Mouse (Mus musculus): ENCODE measurements around the gene Kcnn3. TPM values are rescaled to one million over a fixed set of nuclear protein-coding genes. Genes with fewer than 3 reads are reported as not detected.

Kcnn3 gene
- polyA plus RNA-seq, 1 experiment from 2014 or later = 0.74 TPM

GRCm38 (mm10) chr3:89554587-89554986 lies 34.6 kb downstream of the Kcnn3 start:
- H3K36me3 ChIP-seq = no peaks in the 10 kb centered on the region

DNA sequence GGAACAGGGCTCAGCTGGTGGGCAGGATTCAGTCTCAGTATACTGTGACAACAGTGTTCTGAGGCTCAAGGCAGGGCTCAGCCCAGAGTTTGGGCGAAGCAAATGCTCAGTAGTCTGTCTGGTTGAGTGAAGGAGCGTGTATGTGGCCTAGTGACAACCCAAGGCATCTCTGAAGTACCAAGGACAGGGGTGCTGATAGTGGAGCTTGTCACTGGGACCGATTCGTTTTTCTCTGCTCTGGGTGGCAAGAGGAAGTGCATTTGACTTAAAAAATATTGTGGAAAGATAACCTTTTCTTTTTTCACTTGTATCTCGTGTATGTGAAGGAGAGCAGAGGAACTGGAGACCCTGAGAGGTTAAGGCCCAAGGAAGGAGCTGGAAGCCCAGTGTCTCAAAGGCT lies 37.8 kb downstream of the Kcnn3 start:
- Histone ChIP-seq H3K27ac (no peak overlapping the region), H3K36me3 (no peaks in the 10 kb centered on the region), H3K9me3 (replicated peaks) (no peaks in the 10 kb centered on the region), H3K27me3 (ENCODE audit: low read depth, poor library complexity, severe bottlenecking) (no peaks in the 10 kb centered on the region), H3K4me3 (no peak overlapping the region), H3K4me1 (peaks cover 16% of the 10 kb centered on the region)
- no peak for DNase-seq (ENCODE audit: low spot score)
- WGBS = 73% methylated on average over 5 of the region's 5 CpGs

More at GRCm38 (mm10) chr3:89554587-89554986, 34.6 kb downstream of the Kcnn3 start:
- Histone ChIP-seq H3K4me3 (no peak overlapping the region), H3K4me1 (peaks cover 15% of the 10 kb centered on the region), H3K27ac (no peak overlapping the region), H3K9me3 (replicated peaks) (no peaks in the 10 kb centered on the region), H3K27me3 (ENCODE audit: low read depth, poor library complexity, severe bottlenecking) (no peaks in the 10 kb centered on the region)
- 94% methylated on average over 2 of the region's 2 CpGs for WGBS
- no peak for DNase-seq (ENCODE audit: low spot score)

GRCm38 (mm10) chr3:89558972-89559910 lies 39.3 kb downstream of the Kcnn3 start:
- H3K9me3 ChIP-seq (replicated peaks) = no peaks in the 10 kb centered on the region
- no peaks in the 10 kb centered on the region for H3K27me3 ChIP-seq (ENCODE audit: low read depth, poor library complexity, severe bottlenecking)
- DNase-seq (ENCODE audit: low spot score) = no peak
- H3K4me1 ChIP-seq = peaks cover 16% of the 10 kb centered on the region
- H3K27ac ChIP-seq = no peak overlapping the region
- 59% methylated on average over 15 of the region's 15 CpGs for WGBS
- no peak overlapping the region for H3K4me3 ChIP-seq
- no peaks in the 10 kb centered on the region for H3K36me3 ChIP-seq

DNA sequence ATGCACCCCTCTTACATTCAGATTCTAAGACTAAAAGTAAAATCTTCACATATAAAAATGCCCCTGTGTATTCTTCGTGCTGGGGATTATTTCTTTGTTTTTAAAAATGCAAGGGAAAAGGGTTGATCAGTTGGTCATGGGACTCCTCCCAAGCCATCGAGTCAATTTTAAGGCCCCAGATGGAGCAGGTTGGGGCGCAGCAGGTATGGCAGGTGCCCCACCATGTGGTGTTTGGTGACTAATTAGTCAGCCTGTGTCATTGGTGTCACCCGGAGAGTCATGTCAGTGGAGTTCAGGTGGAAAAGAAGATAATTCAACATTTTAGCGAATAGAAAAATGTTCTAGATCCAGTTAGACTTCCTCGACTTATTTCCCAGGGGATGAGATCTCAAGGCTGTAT lies 41.4 kb downstream of the Kcnn3 start:
- Histone ChIP-seq H3K9me3 (replicated peaks) (no peaks in the 10 kb centered on the region), H3K4me1 (peaks cover 27% of the 10 kb centered on the region), H3K27me3 (ENCODE audit: low read depth, poor library complexity, severe bottlenecking) (no peaks in the 10 kb centered on the region), H3K4me3 (no peak overlapping the region), H3K27ac (no peak overlapping the region), H3K36me3 (no peaks in the 10 kb centered on the region)
- WGBS = 92% methylated on average over 6 of the region's 6 CpGs
- no peak for DNase-seq (ENCODE audit: low spot score)

DNA sequence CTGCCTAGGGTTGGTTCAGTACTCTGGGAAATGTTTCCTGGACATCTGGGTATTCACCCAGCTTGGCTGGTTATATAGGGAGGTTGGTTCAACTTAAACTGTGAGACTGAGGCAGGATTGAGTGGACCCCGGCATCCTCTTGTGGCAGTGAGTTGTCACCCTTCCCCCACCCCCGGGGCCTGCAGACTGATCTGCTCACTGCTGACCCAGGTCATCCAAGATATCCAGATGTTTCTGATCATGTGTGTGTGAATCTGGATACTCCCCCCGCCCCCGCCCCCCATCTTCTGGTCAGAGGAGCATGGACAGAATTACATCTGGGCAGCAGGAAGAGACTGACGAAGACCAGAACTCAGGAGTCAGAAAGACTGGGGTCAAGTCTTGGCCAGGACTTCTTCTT lies 45.4 kb downstream of the Kcnn3 start:
- Histone ChIP-seq H3K36me3 (no peaks in the 10 kb centered on the region), H3K9me3 (replicated peaks) (no peaks in the 10 kb centered on the region), H3K27me3 (ENCODE audit: low read depth, poor library complexity, severe bottlenecking) (no peaks in the 10 kb centered on the region), H3K4me3 (no peak overlapping the region), H3K27ac (peak overlapping the region; percentile 3; the same call in 1 of the 2 replicates), H3K4me1 (peaks cover 16% of the 10 kb centered on the region)
- no peak for DNase-seq (ENCODE audit: low spot score)
- whole genome bisulfite sequencing = 26% methylated on average over 5 of the region's 5 CpGs

DNA sequence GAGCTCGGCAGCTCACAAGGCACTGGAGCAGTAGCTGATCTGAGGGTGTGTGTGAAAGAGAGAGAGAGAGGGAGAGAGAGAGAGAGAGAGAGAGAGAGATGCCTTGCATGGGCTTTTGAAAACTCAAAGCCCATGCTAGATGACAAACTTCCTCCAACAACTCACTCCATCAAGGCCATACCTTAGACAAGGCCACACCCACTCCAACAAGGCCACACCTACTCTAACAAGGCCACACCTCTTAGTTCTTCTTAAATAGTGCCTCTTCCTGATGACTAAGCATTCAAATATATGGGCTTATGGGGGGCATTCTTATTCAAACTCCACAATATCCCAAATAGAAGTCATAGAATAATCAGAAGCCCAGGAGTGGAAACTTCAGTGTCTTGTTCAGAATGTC lies 49.1 kb downstream of the Kcnn3 start:
- WGBS = 86% methylated on average over 1 of the region's 1 CpGs

DNA sequence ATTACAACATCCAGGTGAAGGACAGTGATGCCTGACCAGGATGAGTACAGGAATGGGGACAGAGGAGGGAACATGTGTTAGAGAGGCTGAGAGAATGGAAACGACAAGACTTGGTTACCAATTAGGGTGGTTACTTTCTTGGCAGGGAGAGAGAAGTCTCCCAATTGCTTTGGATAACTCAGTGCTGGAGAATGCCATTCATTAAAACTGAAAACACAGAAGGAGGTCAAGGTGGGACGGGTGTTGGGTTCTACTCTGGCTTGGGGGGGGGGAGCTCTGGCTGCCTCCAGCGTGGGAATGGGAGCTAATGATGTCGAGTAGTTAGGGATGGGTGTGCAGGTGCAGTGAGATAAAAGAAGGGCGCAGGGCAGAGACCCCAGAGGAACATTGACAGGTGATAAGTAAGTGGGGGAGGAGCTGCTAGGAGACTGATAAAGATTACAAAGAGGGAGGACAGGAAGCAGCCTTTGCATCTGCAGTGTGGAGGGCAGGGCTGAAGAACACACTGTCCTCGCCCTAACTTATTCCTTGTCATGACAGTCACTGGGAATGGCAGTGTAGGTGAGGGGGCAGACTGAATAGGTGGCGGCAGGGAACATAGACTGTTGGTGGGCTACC lies 49.9 kb downstream of the Kcnn3 start:
- Histone ChIP-seq H3K9me3 (replicated peaks) (no peaks in the 10 kb centered on the region), H3K27me3 (ENCODE audit: low read depth, poor library complexity, severe bottlenecking) (0 out of 2 replicates have a peak, but pooled peaks cover 3% of the 10 kb centered on the region), H3K27ac (no peak overlapping the region), H3K36me3 (no peaks in the 10 kb centered on the region), H3K4me3 (no peak overlapping the region), H3K4me1 (peaks cover 12% of the 10 kb centered on the region)
- DNase-seq (ENCODE audit: low spot score) = no peak
- WGBS = 41% methylated on average over 7 of the region's 7 CpGs

More for the DNA sequence above, 49.1 kb downstream of the Kcnn3 start:
- no peaks in the 10 kb centered on the region for H3K36me3 ChIP-seq
- peaks cover 16% of the 10 kb centered on the region for H3K4me1 ChIP-seq
- H3K4me3 ChIP-seq = no peak overlapping the region
- 0 out of 2 replicates have a peak, but pooled peaks cover 3% of the 10 kb centered on the region for H3K27me3 ChIP-seq (ENCODE audit: low read depth, poor library complexity, severe bottlenecking)
- no peaks in the 10 kb centered on the region for H3K9me3 ChIP-seq (replicated peaks)
- no peak overlapping the region for H3K27ac ChIP-seq
- no peak for DNase-seq (ENCODE audit: low spot score)

DNA sequence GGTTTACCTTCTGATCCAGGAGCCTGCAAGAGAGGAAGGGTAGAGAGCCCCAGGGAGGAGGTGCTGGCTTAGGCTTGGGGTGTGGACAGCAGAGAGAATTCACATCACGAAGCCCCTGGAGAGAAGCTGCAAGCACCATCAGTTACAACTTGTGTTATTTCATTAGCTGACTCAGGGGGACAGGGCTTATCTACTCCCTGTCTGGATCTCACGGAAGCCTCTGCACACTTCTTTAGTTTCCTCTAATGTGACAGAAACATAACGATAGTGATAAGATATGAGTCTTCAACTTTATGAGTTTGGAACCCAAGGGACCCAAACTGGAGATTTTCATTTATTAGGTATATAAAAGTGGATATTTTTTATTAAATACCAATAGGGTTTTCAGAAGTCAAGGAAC lies 50.4 kb downstream of the Kcnn3 start:
- 0 out of 2 replicates have a peak, but pooled peaks cover 3% of the 10 kb centered on the region for H3K27me3 ChIP-seq (ENCODE audit: low read depth, poor library complexity, severe bottlenecking)
- H3K4me1 ChIP-seq = peaks cover 6% of the 10 kb centered on the region
- no peaks in the 10 kb centered on the region for H3K36me3 ChIP-seq
- no peak overlapping the region for H3K27ac ChIP-seq
- WGBS = 57% methylated on average over 3 of the region's 3 CpGs
- H3K4me3 ChIP-seq = no peak overlapping the region
- no peaks in the 10 kb centered on the region for H3K9me3 ChIP-seq (replicated peaks)
- no peak for DNase-seq (ENCODE audit: low spot score)

DNA sequence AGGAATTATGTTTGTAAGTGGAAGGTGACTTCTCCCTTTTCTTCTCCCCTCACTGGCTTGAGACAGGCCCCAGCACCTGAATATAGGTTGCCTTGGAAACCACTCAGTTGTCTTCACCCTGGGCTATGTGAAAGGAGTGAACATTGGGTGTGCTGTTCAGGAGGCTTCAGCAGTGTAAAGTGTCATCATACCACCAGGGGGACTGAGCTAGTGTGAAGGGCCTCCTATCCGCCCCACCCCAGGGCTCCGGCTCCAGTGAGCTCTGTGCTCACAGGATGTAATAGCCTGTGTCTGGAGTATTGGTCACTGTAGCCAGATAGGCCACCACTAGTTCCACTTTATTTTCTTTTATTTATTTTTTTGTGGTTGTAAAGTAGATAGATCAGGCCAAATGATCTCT lies 54.3 kb downstream of the Kcnn3 start:
- H3K27ac ChIP-seq = no peak overlapping the region
- H3K4me1 ChIP-seq = peaks cover 12% of the 10 kb centered on the region
- no peak overlapping the region for H3K4me3 ChIP-seq
- WGBS = 69% methylated on average over 2 of the region's 2 CpGs
- 0 out of 2 replicates have a peak, but pooled peaks cover 3% of the 10 kb centered on the region for H3K27me3 ChIP-seq (ENCODE audit: low read depth, poor library complexity, severe bottlenecking)
- no peaks in the 10 kb centered on the region for H3K9me3 ChIP-seq (replicated peaks)
- no peak for DNase-seq (ENCODE audit: low spot score)
- no peaks in the 10 kb centered on the region for H3K36me3 ChIP-seq

DNA sequence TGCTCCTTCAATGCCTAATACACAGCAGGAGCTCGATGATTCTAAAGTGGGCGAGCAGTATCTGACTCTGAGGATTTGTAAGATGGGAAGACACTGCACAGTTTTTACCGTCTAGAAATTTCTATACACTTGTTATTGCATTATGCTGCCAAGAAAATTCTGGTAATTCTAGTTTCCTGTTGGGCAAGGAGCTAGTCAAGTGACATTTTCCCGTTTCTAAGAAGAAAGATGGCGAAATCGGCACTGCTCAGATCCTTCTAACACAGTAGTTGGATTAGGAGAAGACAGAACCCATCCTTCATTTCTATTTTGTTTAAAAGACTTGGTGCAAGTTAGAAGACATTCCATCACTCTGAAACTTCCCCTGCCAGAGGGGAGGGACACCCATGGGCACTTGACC lies 56.4 kb downstream of the Kcnn3 start:
- Histone ChIP-seq H3K36me3 (no peaks in the 10 kb centered on the region), H3K27ac (no peak overlapping the region), H3K4me3 (no peak overlapping the region), H3K27me3 (ENCODE audit: low read depth, poor library complexity, severe bottlenecking) (no peaks in the 10 kb centered on the region), H3K9me3 (replicated peaks) (no peaks in the 10 kb centered on the region), H3K4me1 (peaks cover 20% of the 10 kb centered on the region)
- no peak for DNase-seq (ENCODE audit: low spot score)
- 95% methylated on average over 6 of the region's 6 CpGs for WGBS

GRCm38 (mm10) chr3:89577154-89577553 lies 57.2 kb downstream of the Kcnn3 start:
- Histone ChIP-seq H3K4me1 (peaks cover 23% of the 10 kb centered on the region), H3K36me3 (no peaks in the 10 kb centered on the region), H3K27me3 (ENCODE audit: low read depth, poor library complexity, severe bottlenecking) (no peaks in the 10 kb centered on the region), H3K9me3 (replicated peaks) (no peaks in the 10 kb centered on the region), H3K27ac (no peak overlapping the region), H3K4me3 (no peak overlapping the region)
- no peak for DNase-seq (ENCODE audit: low spot score)
- WGBS = 79% methylated on average over 5 of the region's 5 CpGs

DNA sequence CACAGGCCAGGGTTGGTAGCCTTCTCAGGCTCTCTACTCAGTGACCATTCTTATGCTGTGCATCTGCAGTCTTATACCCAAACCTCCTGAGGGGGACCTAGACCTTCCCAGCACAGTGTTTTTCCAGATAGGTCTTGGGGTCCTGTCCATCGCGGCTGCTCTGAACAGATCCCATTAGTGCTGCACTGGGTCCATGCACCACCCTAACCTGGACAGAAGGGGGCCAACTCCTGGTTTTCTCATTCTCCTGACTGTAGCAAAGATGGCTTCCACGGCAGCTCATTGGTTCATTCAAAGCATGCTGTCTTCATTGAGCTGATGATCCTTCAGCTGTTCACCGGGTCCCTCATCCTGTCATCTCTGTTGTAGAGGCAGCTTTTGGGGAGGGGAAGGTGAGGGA lies 58.1 kb downstream of the Kcnn3 start:
- Histone ChIP-seq H3K27me3 (ENCODE audit: low read depth, poor library complexity, severe bottlenecking) (0 out of 2 replicates have a peak, but pooled peaks cover 3% of the 10 kb centered on the region), H3K4me3 (no peak overlapping the region), H3K9me3 (replicated peaks) (no peaks in the 10 kb centered on the region), H3K4me1 (peaks cover 27% of the 10 kb centered on the region), H3K36me3 (no peaks in the 10 kb centered on the region), H3K27ac (no peak overlapping the region)
- WGBS = 71% methylated on average over 4 of the region's 4 CpGs
- no peak for DNase-seq (ENCODE audit: low spot score)

- H3K36me3 ChIP-seq = no peaks in the 10 kb centered on the region
- no peaks in the 10 kb centered on the region for H3K9me3 ChIP-seq (replicated peaks)
- DNase-seq (ENCODE audit: low spot score) = peak; percentile 43
- H3K27me3 ChIP-seq (ENCODE audit: low read depth, poor library complexity, severe bottlenecking) = 0 out of 2 replicates have a peak, but pooled peaks cover 3% of the 10 kb centered on the region
- WGBS = 41% methylated on average over 10 of the region's 10 CpGs
- no peak overlapping the region for H3K4me3 ChIP-seq
- H3K27ac ChIP-seq = peak overlapping the region; percentile 55; the same call in 1 of the 2 replicates
- H3K4me1 ChIP-seq = peaks cover 34% of the 10 kb centered on the region
Observed at GRCm38 (mm10) chr3:89578803-89579202, 58.8 kb downstream of the Kcnn3 start.

Measured in limb, embryonic 10.5 days (tissue).